Mouse (Mus musculus): ENCODE data around the gene Abcb9.

DNA sequence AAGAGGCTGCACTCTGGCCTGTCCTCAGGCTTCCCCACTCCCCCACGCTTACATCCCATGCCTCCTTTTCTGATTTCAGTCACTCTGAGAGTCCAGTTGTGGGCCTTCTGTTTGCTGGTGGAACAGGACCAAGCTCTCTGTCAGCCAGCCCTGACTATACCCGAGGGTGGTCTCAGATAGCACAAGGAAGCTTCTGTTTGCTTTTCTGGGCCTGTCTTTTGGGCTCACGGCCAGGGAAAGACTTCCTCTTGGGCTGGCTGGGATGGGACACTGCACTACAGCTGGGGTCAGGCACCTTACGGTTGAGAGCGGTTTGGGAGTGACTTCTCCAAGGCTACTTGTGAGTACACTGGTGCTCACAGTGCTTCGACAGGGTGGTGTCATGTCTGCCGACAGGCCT, 42.5 kb upstream of the Abcb9 start:
- no peak for TF ChIP-seq EP300 (IDR thresholded peaks at IDR 0.05; ENCODE audit: low read depth)
- no peak for TF ChIP-seq CTCF (IDR thresholded peaks at IDR 0.05; ENCODE audit: low read depth)
